Mouse (Mus musculus) heart, embryonic 14.5 days (tissue): ENCODE measurements around the gene Chd3. TPM values are rescaled to one million over a fixed set of nuclear protein-coding genes. Genes with fewer than 3 reads are reported as not detected.
"Not testable (repeated sequence)": the region's sequence is repeated elsewhere in the genome, so short reads cannot be mapped to it uniquely, and the experiment has no call there.

Source experiments
- ATAC-seq: fragments of 200-750 bp; cut with Nextera tagmentation; 2 replicates; pipeline ENCODE4 v1.8.0; 2017; ENCODE audit warnings: low read depth, moderate TSS enrichment; ENCODE audit not compliant: insufficient number of reproducible peaks, insufficient read depth, low FRiP score
- H3K27ac ChIP-seq, 2 experiments: fragments of 200-500 bp in 1 of 2; fragments of 300-500 bp in 1 of 2; sonication (generic) in 1 of 2; replicated peaks in 1 of 2; 2 replicates each; pipeline ENCODE4 v1.5.1; 2012 to 2014; ENCODE audit warnings: low read depth in 2 of 2, low read length in 2 of 2, control low read depth in 1 of 2, mild to moderate bottlenecking in 1 of 2, mixed read lengths in 1 of 2; ENCODE audit not compliant: control insufficient read depth in 1 of 2, insufficient read depth in 1 of 2
- H3K27me3 ChIP-seq: fragments of 300-500 bp; sonication (generic); 2 replicates; pipeline ENCODE4 v1.6.1; 2014; ENCODE audit warnings: mild to moderate bottlenecking, low read length, control low read depth; ENCODE audit not compliant: control insufficient read depth, insufficient read depth
- H3K36me3 ChIP-seq: fragments of 300-500 bp; sonication (generic); 2 replicates; pipeline ENCODE4 v1.6.1; 2014; ENCODE audit warnings: mild to moderate bottlenecking, control low read depth, low read length, mixed read lengths; ENCODE audit not compliant: control insufficient read depth, insufficient read depth
- H3K4me1 ChIP-seq, 2 experiments: fragments of 200-500 bp in 1 of 2; fragments of 300-500 bp in 1 of 2; sonication (generic) in 1 of 2; 2 replicates each; pipeline ENCODE4 v1.6.1; 2012 to 2014; ENCODE audit warnings: low read length in 2 of 2, control low read depth in 1 of 2, mixed read lengths in 1 of 2; ENCODE audit not compliant: control insufficient read depth in 2 of 2, insufficient read depth in 2 of 2
- H3K4me2 ChIP-seq: fragments of 300-500 bp; sonication (generic); 2 replicates; pipeline ENCODE4 v1.6.1; 2014; ENCODE audit warnings: mild to moderate bottlenecking, low read length
- H3K4me3 ChIP-seq, 2 experiments: fragments of 200-500 bp in 1 of 2; fragments of 300-500 bp in 1 of 2; sonication (generic) in 1 of 2; 2 replicates each; pipeline ENCODE4 v1.5.1; 2012 to 2014; ENCODE audit warnings: low read length in 2 of 2, mild to moderate bottlenecking in 2 of 2, control low read depth in 1 of 2, low read depth in 1 of 2, moderate library complexity in 1 of 2; ENCODE audit not compliant: control insufficient read depth in 1 of 2, insufficient read depth in 1 of 2
- H3K9ac ChIP-seq: fragments of 300-500 bp; sonication (generic); 2 replicates; pipeline ENCODE4 v1.6.1; 2014; ENCODE audit warnings: mild to moderate bottlenecking, low read length
- H3K9me3 ChIP-seq: fragments of 300-500 bp; sonication (generic); 2 replicates; pipeline ENCODE4 v1.6.1; 2016; ENCODE audit warnings: low read length, control low read depth; ENCODE audit not compliant: control insufficient read depth
- WGBS: fragments of 180-500 bp; shearing (Covaris S2); extraction: QIAGEN DNeasy Blood & Tissue Kit; methylation state at CpG from one replicate; pipeline ENCODE4 v1.1.7; 2014; 5-methylcytosine and 5-hydroxymethylcytosine counted together
- polyA plus RNA-seq: library from polyadenylated mRNA; unstranded; fragments of >200 nt; fragmentation: Nextera tagmentation; extraction: Ambion mirVana; gene quantifications from 2 replicates; pipeline ENCODE4 v1.2.1, GENCODE M21; 2014

Gene Chd3
- polyA plus RNA-seq, 1 experiment from 2014 or later = 16.5 TPM

DNA sequence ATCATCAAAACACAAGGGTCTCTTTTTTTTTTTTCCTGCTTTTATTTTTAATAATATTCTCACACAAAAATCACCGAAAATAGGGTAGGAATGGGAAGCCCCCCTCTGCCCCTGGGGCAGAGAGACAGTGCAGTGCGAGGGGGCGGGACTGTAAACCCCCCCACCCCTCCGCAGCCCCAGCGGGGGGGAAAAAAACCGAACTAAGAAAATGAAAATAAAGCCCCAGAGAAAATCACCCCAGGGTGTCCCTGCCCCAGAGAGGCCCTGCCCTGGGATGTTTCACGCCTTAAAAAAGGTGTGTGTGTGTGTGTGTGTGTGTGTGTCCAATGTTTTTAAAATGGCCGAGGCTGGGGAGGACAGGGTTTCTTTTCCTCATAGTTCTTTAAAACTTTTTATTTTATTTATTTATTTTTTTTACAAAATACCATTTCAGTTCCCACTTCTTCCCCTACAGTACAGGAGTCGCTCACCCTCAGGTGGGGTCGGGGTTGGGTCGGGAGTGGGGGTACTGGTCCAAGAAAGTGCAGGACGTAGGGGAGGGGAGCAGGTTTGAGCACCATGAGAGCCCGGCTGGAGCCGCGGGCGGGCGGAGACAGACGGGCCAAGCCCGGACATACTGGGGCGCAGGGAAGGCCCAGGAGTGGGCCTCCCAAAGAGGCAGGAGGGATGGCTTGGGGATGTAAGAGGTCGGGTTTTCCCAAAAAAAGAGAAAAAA lies 29.4 kb upstream of the Chd3 start:
- peak overlapping the region; percentile 73 for H3K4me2 ChIP-seq
- H3K36me3 ChIP-seq = peaks cover 41% of the 10 kb centered on the region
- WGBS = 17% methylated on average over 21 of the region's 21 CpGs
- no peaks in the 10 kb centered on the region for H3K9me3 ChIP-seq
- peaks cover 17 to 21% of the 10 kb centered on the region in 2 experiments for H3K4me1 ChIP-seq
- ATAC-seq = no peak
- peak overlapping the region; percentile 59 to 60; a peak in 3 of 4 replicates for H3K4me3 ChIP-seq
- no peaks in the 10 kb centered on the region for H3K27me3 ChIP-seq
- peak overlapping the region; percentile 83 for H3K9ac ChIP-seq
- peak overlapping the region in 1 of 2 experiments; percentile 95; a peak in 2 of 4 replicates for H3K27ac ChIP-seq

DNA sequence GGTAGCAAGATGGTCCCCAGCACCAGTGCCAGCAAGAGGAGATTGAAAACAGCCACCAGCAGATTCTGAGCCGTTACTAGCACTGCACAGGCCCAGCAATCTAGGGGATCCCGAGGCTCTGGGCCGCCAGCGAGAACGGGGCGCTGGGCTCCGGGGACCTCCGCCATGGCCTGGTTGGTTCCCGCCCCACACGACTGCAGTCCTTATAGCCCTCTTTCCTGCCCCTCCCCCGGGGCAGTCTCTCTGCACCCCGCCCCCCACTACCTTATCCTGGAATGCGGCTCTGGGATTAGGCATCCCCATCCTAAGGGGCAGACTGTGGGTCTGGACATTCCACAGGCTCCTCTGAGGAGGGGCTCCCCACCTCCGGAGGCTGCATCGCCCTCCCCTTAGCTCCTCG lies 28.9 kb upstream of the Chd3 start, which contains the start of gene Tmem88:
Gene Tmem88 (minus strand): TSS at position 176 of the 400 bp plus-strand sequence.
- H3K4me1 ChIP-seq = peaks cover 17 to 21% of the 10 kb centered on the region in 2 experiments

DNA sequence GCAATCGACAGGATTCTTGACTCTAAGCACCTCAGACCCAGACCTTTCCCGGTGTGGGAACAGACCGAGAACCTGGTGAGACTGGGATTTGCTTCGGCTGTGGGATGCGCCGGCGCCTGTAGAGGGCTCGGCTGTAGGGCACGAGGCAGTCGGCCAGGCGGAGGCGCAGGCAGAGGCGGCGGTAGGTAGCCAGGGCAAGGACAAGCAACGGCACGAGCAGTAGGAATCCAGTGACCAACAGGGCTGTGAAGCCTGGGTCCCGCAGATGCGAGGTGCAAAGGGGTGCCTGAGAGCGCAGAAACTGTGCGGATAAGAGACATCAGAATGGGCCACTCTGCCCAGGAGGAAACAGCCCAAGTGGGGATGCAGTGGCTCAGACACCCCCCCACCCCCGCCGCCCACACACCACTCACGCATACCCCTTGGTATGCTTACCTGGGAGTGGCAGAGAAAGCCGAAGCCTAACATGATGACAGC lies 28.4 kb upstream of the Chd3 start:
- Histone ChIP-seq H3K4me3 (peak overlapping the region; percentile 59 to 60), H3K9ac (peak overlapping the region; percentile 83), H3K9me3 (no peaks in the 10 kb centered on the region), H3K4me1 (peaks cover 17 to 21% of the 10 kb centered on the region in 2 experiments), H3K27ac (peak overlapping the region; percentile 73 to 95), H3K36me3 (peaks cover 31% of the 10 kb centered on the region), H3K27me3 (no peaks in the 10 kb centered on the region), H3K4me2 (peak overlapping the region; percentile 73)
- 6% methylated on average over 24 of the region's 24 CpGs for WGBS
- ATAC-seq = no peak

More for the DNA sequence above, 28.9 kb upstream of the Chd3 start, which contains the start of gene Tmem88:
- WGBS = 0% methylated on average over 16 of the region's 16 CpGs
- Histone ChIP-seq H3K9ac (peak within 1 kb of the TSS; percentile 83), H3K9me3 (no peaks in the 10 kb centered on the region), H3K4me2 (peak within 1 kb of the TSS; percentile 73), H3K27me3 (no peaks in the 10 kb centered on the region), H3K27ac (peak within 1 kb of the TSS; percentile 73 to 95), H3K4me3 (peak within 1 kb of the TSS; percentile 59 to 60), H3K36me3 (peaks cover 36% of the 10 kb centered on the region)
- ATAC-seq = no peak; the same call in 1 of the 2 replicates

DNA sequence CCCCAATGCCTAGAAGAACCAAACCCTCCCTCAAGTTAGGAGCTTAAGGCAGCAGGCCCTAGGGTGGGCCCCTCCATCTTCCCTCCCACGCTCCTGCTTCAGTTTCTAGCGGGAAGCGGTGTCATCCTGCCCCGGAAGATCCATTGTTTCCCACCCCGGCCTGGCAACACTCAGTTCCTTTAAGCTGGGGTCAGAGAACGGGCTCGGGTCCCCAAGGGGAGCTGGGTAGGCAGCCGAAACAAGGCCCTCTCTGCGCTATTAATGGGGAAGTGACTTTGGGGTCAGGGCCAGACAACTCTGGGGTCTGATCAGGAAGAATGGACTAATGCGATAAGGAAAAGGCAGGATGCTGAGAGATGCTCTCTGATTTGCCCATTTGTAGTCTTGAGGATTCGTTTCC lies 27.6 kb upstream of the Chd3 start:
- WGBS = 28% methylated on average over 11 of the region's 11 CpGs
- H3K4me2 ChIP-seq = peak overlapping the region; percentile 73
- peak overlapping the region; percentile 59 to 76 for H3K4me3 ChIP-seq
- H3K4me1 ChIP-seq = peaks cover 17 to 21% of the 10 kb centered on the region in 2 experiments
- H3K9me3 ChIP-seq = no peaks in the 10 kb centered on the region
- peak overlapping the region; percentile 95 to 97 for H3K27ac ChIP-seq
- H3K9ac ChIP-seq = peak overlapping the region; percentile 83; the same call in 1 of the 2 replicates
- no peak for ATAC-seq
- H3K36me3 ChIP-seq = peaks cover 26% of the 10 kb centered on the region
- H3K27me3 ChIP-seq = no peaks in the 10 kb centered on the region

DNA sequence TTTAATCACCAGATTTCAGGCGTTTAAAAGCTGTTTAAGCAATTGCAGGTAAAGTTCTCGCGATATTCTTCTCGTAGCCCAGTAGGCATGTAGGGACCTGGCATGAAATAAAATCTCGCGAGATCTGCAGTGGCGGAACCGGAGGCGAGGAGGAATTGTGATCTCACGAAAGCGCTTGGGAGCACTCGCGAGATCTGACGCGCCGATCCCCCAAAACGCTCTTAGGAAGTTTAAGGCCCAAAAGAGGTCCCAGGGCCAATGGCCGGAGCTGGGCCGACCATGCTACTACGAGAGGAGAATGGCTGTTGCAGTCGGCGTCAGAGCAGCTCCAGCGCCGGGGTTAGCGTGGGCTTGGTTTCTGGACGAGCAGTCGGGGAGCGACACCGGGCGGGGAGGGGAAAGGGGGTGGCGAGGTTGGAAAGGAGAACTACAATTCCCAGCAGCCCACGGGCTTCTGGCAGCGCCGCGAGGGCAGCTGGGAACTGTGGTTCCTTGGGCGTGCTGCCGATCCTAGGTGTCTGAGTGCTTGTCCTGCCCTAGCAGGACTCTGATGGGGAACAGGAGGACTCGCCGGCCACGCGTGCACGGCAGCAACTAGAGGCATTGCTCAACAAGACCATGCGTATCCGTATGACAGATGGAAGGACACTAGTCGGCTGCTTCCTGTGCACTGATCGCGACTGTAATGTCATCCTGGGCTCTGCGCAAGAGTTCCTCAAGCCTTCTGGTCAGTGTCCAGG lies 26.6 kb upstream of the Chd3 start:
- Histone ChIP-seq H3K36me3 (peaks cover 18% of the 10 kb centered on the region), H3K4me3 (peak overlapping the region; percentile 59 to 83), H3K9me3 (no peaks in the 10 kb centered on the region), H3K4me1 (peaks cover 17 to 21% of the 10 kb centered on the region in 2 experiments), H3K4me2 (peak overlapping the region; percentile 73), H3K9ac (peak overlapping the region; percentile 83), H3K27ac (peak overlapping the region; percentile 95 to 97), H3K27me3 (no peaks in the 10 kb centered on the region)
- peak; percentile 76 for ATAC-seq
- under 1% methylated on average over 47 of the region's 48 CpGs for WGBS

DNA sequence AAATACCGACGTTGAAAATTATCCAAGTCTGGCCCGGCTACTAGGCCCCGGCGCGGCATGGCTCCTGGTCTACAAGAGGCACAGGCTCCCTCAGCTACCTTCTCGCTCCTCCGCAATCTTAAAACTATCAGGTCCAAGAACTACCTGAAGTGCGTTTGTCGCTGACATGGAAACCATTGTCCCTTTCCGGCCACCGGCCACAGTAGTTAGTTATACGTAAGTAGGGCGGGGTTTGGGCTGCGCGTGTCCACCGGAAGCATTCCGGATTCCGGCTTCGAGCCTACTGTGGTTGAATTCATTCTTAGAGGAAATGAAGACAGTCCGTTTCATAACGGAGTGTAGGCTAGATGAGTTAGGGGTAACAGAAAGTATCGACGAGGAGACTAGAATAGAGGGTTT lies 26.0 kb upstream of the Chd3 start, which contains the start of the genes Naa38 and Cyb5d1:
Gene Naa38 (plus strand): TSS at position 253 of the 399 bp plus-strand sequence.
Gene Cyb5d1 (minus strand): TSS at position 397 of the 399 bp plus-strand sequence.
- ATAC-seq = peak; percentile 59
- Histone ChIP-seq H3K4me2 (peak within 1 kb of the TSS; percentile 83), H3K9ac (peak within 1 kb of the TSS; percentile 83), H3K4me3 (peak within 1 kb of the TSS; percentile 59 to 83), H3K27ac (peak within 1 kb of the TSS; percentile 95 to 97), H3K36me3 (peaks cover 12% of the 10 kb centered on the region), H3K4me1 (peaks cover 17 to 21% of the 10 kb centered on the region in 2 experiments)
- not testable (repeated sequence) for H3K27me3 ChIP-seq, H3K9me3 ChIP-seq
- WGBS = under 1% methylated on average over 24 of the region's 24 CpGs

DNA sequence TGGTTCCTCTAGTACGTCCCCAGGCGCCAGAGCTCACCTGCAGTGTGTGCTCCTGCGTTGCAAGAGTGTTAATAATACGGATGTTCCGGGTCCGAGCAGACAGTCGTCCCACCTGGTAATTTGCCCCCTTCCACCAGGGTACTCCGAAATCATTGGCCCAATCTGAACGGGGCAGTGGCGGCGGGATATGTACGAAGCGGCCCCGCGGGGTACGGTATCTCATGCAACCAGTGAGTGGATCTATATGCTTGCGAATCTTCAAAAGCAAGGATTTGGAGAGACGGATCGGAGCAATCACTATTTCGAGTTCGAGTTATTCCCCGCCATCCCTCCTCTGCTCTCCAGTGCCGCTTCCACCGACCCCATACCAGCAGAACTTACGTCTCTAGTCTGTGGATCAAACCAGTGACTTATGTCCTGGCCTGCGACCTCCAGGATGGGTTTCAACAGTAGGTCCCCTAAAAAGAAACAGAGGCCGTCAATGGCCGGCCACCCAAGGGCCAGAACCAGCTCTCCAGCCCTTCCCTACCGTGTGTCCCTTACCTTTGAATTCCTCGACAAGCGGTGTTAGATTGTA lies 25.5 kb upstream of the Chd3 start:
- ATAC-seq, H3K27me3 ChIP-seq, H3K9me3 ChIP-seq, H3K36me3 ChIP-seq: not testable (repeated sequence)
- Histone ChIP-seq H3K4me2 (peak overlapping the region; percentile 83), H3K4me3 (peak overlapping the region; percentile 59 to 83), H3K9ac (peak overlapping the region; percentile 83), H3K4me1 (peaks cover 14 to 21% of the 10 kb centered on the region in 2 experiments), H3K27ac (peak overlapping the region; percentile 5 to 95; a peak in 3 of 4 replicates)
- 3% methylated on average over 31 of the region's 31 CpGs for WGBS
